Mouse (Mus musculus) WW6 (cell line): ENCODE measurements around the gene Atp6v0c.
"Not testable (repeated sequence)": the region's sequence is repeated elsewhere in the genome, so short reads cannot be mapped to it uniquely, and the experiment has no call there.

Source experiments
- DNase-seq: peaks from one replicate; pipeline ENCODE4 v3.0.0-alpha.2; 2013; ENCODE audit warnings: low read depth, low spot score

Gene Atp6v0c

GRCm38 (mm10) chr17:24157121-24157520 is 12.4 kb downstream of the Atp6v0c start:
- DNase-seq = no peak

GRCm38 (mm10) chr17:24156394-24156793 is 13.1 kb downstream of the Atp6v0c start:
- DNase-seq = no peak

GRCm38 (mm10) chr17:24155742-24156141 is 13.8 kb downstream of the Atp6v0c start:
- DNase-seq = no peak

GRCm38 (mm10) chr17:24154463-24154862 is 15.0 kb downstream of the Atp6v0c start:
- no peak for DNase-seq

GRCm38 (mm10) chr17:24151890-24152563 is 17.5 kb downstream of the Atp6v0c start:
- DNase-seq = peak; percentile 85

DNA sequence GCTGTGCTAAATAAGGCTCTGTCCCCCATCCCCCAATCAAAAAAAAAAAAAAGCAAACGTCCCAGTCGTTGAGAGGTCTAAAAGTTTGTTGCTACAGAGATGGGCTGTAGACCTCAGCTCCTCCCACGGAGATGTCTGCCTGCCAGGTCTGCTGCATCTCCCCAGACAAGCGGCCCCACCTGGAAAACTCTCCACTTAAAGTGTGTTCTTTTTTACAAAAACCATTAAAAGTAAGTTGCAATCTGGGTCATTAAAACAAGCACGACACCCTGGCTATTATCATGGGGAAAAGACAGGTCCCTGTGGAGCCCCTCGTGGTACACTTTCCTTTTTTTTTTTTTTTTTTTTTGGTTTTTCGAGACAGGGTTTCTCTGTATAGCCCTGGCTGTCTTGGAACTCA is 18.1 kb downstream of the Atp6v0c start:
- no peak for DNase-seq

GRCm38 (mm10) chr17:24150824-24151223 is 18.7 kb downstream of the Atp6v0c start, which contains the start of gene Pdpk1:
Gene Pdpk1, minus strand, starts transcription at chr17:24150924.
- no peak for DNase-seq

DNA sequence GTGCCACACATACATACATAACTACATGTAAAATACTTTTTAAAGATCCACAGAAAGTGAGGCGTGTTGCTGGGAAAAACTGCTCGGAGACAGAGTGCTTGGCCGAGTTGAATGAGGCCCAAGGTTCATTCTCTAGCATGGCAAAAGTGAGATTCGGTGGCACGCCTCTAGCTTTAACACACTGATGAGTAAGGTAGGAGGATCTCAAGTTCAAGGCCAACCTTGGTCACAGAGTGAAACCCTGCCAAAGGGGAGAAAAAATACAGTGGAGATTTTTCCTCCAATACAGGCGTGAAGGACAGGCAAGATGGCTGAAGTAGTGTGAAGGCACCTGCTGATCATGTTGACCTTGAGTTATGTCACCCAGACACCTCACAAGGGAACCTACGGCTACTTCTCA is 20.1 kb downstream of the Atp6v0c start:
- no peak for DNase-seq

- DNase-seq = no peak
These were observed 26.6 kb downstream of the Atp6v0c start for GRCm38 (mm10) chr17:24142897-24143296.

GRCm38 (mm10) chr17:24141425-24141920 is 28.0 kb downstream of the Atp6v0c start:
- DNase-seq = peak; percentile 83

DNA sequence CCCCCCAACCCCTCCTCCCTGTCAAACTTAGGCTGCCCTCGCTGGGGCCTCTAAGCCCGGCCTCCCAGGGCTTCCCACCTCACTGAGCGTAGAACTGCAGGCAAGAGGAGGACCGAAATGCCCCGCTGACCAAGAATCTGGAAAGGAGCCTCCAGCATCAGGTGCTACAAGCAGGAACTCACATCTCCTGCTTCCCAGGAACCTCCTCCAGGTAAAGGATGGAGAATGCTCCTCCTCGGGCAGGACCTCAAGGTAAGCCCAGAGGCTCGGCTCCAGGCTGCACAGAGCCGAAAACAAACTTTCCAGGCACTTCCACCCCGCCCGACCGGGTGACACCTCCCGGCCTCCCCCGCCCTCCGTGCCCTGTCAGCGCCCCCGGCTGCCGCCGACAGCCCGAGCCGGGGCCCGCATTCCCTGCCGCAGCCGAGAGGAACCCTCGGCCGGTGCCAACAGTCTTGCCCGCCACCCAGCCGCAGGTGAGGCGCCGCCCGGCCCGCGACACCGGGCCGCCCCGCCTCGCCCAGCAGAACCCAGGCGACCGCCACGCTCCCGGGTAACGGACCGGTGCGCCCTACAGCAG is 28.6 kb downstream of the Atp6v0c start:
- no peak for DNase-seq

GRCm38 (mm10) chr17:24139968-24140367 is 29.5 kb downstream of the Atp6v0c start:
- DNase-seq = no peak

GRCm38 (mm10) chr17:24139256-24139655 is 30.2 kb downstream of the Atp6v0c start:
- DNase-seq = no peak

DNA sequence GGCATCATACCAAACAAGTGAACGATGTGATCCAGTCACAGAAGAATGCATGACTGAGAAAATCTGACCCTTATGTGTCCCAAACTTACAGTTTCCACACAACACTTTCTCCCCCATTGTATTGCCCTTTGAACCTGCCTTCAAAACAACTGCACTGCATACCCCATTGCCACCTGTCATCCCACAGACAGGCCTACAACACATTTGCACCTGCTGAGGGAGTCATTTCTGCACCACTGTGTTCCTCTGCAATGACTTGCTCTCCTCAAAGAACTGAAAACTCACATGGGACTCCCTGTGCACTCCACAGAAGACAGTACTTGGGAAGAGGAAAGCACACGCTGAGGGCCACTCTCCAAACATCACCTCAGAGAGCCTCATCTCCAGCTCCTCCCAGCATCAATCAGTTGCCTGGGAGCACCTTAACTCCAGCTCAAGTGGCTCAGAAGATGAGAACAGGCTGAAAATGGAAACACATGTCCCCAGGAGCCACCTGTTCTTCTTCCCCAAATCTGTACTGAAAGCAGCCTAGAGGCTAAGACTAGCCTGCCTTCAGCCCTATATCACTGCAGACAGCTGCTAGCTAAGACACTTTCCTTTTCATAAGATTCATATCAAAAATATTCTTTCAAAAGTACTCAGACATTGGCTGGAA is 32.1 kb downstream of the Atp6v0c start:
- no peak for DNase-seq

DNA sequence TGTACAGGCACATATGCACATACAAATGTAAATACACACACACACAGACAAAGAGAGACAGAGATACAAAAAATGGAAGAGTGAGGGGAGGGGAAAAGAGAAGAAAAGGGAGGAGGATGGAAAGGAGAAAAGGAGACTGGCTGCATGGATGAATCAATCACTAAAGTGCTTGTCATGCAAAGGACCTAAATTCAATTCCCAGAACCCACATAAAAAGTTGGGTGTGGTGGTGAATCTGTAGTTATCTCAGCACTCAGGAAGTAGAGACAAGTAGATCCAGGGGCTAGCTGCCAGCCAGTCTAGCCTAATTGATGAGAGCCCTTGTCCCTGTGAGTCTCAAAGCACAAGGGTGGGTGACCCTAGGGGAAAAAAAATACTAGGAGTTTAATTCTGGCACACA is 35.4 kb downstream of the Atp6v0c start:
- DNase-seq = no peak

DNA sequence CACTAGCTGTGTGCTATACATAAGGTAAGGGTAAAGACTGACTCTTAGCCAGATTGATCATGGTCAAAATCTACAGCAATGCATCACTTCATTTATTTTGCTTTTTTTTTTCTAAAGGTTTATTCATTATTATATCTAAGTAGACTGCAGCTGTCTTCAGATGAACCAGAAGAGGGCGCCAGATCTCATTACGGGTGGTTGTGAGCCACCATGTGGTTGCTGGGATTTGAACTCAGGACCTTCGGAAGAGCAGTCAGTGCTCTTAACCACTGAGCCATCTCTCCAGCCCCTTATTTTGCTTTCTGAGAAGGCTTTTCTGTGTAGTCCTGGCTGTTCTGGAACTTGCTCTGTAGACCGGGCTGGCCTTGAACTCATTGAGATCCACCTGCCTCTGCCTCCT is 36.6 kb downstream of the Atp6v0c start:
- DNase-seq = not testable (repeated sequence)

GRCm38 (mm10) chr17:24131570-24131969 is 37.9 kb downstream of the Atp6v0c start:
- no peak for DNase-seq

DNA sequence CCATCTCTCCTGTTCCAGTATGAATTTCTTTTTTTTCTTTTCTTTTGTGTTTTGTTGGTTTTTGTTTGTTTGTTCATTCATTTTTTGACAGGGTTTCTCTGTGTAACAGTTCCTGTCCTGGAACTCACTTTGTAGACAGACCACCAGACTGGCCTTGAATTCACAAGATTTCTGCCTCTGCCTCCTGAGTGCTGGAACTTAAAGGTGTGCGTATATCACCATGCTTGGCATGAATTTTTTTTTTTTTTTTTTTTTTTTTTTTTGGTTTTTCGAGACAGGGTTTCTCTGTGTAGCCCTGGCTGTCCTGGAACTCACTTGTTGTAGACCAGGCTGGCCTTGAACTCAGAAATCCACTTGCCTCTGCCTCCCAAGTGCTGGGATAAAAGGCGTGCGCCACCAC is 40.3 kb downstream of the Atp6v0c start:
- not testable (repeated sequence) for DNase-seq

DNA sequence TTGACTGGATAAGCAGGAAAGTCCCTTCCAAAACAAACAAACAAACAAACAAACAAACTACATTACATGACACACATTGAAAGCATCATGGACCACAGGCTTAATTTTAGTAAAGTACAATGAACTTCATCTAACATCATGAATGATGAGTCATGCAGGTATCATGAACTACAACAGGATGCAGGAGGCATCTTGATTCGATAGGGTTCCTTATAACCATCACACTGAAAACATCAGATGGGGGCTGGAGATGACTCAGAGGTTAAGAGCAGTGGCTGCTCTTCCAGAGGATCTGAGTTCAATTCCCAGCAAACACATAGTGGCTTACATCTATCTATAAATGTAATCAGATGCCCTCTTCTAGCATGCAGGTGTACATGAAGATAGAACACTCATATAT is 41.9 kb downstream of the Atp6v0c start:
- no peak for DNase-seq

GRCm38 (mm10) chr17:24126801-24127200 is 42.7 kb downstream of the Atp6v0c start:
- DNase-seq = no peak

- DNase-seq = no peak
These were observed 50.1 kb downstream of the Atp6v0c start for GRCm38 (mm10) chr17:24119446-24119845.
